Mouse (Mus musculus) embryonic fibroblast, embryonic 13.5 days (primary cell): ENCODE data around the gene Tfam. TPM values are rescaled to one million over a fixed set of nuclear protein-coding genes. Genes with fewer than 3 reads are reported as not detected.
A peak's percentile ranks its signal among the peaks of the same experiment; 100 is the strongest.

Experiments used
- H3K27ac ChIP-seq: 2 replicates; pipeline ENCODE4 v1.5.1; 2012; ENCODE audit warnings: low read length, control low read depth, inconsistent platforms; ENCODE audit not compliant: insufficient read depth
- H3K4me1 ChIP-seq: 2 replicates; pipeline ENCODE4 v1.6.1; 2011; ENCODE audit warnings: low read length; ENCODE audit not compliant: control insufficient read depth, insufficient read depth
- H3K4me3 ChIP-seq: 2 replicates; pipeline ENCODE4 v1.5.1; 2011; ENCODE audit warnings: mild to moderate bottlenecking, control low read depth, low read length; ENCODE audit not compliant: insufficient read depth
- CTCF ChIP-seq: IDR thresholded peaks from 2 replicates; pipeline ENCODE4 v1.5.1; 2011; ENCODE audit warnings: mild to moderate bottlenecking, control low read depth, low read length, moderate library complexity, borderline replicate concordance; ENCODE audit not compliant: insufficient read depth
- POLR2A ChIP-seq: IDR thresholded peaks from 2 replicates; pipeline ENCODE4 v1.6.1; 2011; ENCODE audit warnings: low read depth, mild to moderate bottlenecking, control low read depth, low read length, moderate library complexity
- polyA plus RNA-seq: library from polyadenylated mRNA; stranded (reverse); fragments of >200 nt; gene quantifications from 2 replicates; pipeline ENCODE4 v1.2.4, GENCODE M21; 2011; ENCODE audit warnings: low read depth; ENCODE audit not compliant: missing spikeins, insufficient read length

The Tfam gene
- polyA plus RNA-seq, 1 experiment: 43.6 TPM

DNA sequence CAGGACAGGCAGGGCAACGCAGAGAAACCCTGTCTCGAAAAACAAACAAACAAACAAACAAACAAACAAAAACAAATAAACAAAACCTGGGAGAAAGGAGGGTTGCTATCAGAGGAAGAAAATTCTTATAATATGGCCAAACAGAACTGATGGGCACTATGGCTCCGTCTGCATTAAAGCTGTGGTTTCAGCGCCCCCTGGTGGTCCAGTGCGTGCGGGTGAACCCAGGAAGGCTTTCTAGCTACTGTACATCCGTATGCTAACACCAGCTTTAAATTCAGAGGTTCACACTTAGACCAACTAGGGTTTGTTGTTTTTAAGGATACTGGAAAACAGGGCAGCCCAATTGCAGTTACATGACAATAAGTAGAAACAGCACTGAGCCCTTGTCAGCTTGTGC, 12.2 kb downstream of the Tfam start:
- no peak for TF ChIP-seq POLR2A
- peak; percentile 82 for TF ChIP-seq CTCF
- no peaks in the 10 kb centered on the region for H3K4me1 ChIP-seq
- H3K4me3 ChIP-seq: no peak overlapping the region
- no peak overlapping the region for H3K27ac ChIP-seq

DNA sequence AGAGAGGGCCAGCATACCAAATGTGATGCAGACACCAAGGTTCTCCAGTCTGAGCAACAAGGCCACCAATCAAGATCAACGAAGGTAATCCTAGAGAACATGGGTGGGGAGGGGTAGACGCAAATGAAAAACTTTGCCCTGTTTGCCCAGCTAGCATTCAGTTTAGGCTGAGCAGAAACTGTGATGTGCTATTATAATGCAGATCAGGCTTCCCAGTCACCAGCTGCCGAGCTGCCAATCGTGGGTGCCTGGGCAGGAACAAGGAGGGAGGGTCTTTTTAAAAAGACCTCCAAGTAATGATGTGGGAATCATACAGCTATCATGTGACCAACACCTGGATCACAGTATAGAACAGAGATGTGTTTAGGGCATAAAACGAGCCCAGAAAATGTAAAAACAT, 15.0 kb downstream of the Tfam start:
- no peak overlapping the region for H3K27ac ChIP-seq
- H3K4me3 ChIP-seq: no peak overlapping the region
- H3K4me1 ChIP-seq: no peaks in the 10 kb centered on the region
- TF ChIP-seq POLR2A: no peak
- no peak for TF ChIP-seq CTCF

DNA sequence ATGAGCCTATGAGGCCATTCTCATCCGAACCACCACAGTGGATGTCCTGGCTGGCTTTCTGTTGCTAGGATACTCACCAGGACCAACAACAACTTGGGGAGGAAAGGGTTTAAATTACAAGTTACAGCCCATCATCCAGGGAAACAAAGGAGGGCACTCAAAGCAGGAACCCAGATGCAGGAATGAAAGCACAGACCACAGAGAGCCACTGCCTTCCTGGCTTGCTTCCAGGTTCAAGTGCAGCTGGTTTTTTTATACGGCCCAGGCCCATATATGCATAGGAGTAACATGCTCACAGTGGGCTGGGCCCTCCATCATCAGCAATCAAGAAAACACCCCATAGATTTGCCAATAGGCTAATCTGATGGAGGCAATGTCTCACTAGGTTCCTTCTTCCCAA, 15.4 kb downstream of the Tfam start:
- Histone ChIP-seq H3K4me1 (no peaks in the 10 kb centered on the region), H3K4me3 (no peak overlapping the region), H3K27ac (no peak overlapping the region)
- TF ChIP-seq POLR2A (no peak), CTCF (no peak)

DNA sequence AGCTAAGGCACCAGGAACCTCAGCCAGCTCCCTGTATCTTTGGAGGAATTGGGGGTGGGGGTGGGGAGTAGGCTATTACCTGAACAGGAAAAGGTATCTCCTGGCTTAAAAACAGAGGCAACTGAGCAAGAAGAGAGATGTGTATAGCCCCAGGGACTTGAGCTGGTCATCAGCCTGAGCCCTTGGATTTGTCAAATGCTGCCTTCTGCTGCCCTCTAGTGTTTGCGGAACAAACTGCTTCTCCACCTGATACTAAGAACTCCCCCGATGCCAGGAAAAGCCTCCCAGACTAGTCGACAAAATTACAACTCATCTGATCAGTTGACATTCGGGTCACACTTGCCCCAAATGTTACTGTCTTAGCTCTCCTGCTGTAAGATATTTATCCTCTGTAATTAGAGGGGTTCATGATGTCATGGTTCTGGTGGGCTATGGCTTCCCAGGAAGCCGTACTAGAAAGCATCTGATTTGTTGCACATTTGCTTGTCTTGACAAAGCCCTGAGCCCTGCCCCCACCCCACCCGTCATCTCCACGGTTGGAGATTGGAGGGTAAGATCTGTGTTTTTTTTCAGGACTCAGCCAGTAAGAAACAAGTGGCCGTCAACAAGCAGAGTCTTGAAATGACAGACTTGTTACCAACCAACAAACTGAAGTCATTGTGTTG, 19.7 kb downstream of the Tfam start:
- no peaks in the 10 kb centered on the region for H3K4me1 ChIP-seq
- peak; percentile 66 for TF ChIP-seq CTCF
- no peak for TF ChIP-seq POLR2A
- H3K27ac ChIP-seq: no peak overlapping the region
- no peak overlapping the region for H3K4me3 ChIP-seq

GRCm38 (mm10) chr10:71215996-71216395, 22.1 kb downstream of the Tfam start:
- Histone ChIP-seq H3K27ac (no peak overlapping the region), H3K4me1 (no peaks in the 10 kb centered on the region), H3K4me3 (no peak overlapping the region)
- TF ChIP-seq CTCF (no peak), POLR2A (no peak)

DNA sequence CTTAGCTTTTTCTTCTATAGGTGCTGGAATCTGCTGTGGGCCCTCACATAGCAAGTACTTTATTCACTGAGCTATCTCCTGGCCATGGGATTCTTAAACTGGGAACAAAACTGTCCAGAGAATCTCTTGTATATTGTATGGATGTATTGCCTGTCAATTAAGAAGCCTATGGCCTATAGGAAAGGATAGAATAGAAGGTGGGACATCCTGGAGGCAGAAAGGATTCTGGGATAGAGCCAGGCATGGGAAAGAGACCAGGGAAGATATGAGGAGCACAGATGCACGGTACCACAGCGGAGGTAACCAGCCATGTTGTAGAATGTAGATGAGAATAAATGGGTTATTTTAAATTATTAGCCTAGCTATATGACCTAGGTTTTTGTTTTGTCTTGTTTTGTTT, 36.6 kb downstream of the Tfam start:
- no peaks in the 10 kb centered on the region for H3K4me1 ChIP-seq
- TF ChIP-seq CTCF: no peak
- TF ChIP-seq POLR2A: no peak
- no peak overlapping the region for H3K4me3 ChIP-seq

GRCm38 (mm10) chr10:71200964-71201363, 37.1 kb downstream of the Tfam start:
- no peaks in the 10 kb centered on the region for H3K4me1 ChIP-seq
- no peak overlapping the region for H3K4me3 ChIP-seq
- TF ChIP-seq CTCF (no peak), POLR2A (no peak)
- no peak overlapping the region for H3K27ac ChIP-seq

More for the DNA sequence above, 36.6 kb downstream of the Tfam start:
- no peak overlapping the region for H3K27ac ChIP-seq

DNA sequence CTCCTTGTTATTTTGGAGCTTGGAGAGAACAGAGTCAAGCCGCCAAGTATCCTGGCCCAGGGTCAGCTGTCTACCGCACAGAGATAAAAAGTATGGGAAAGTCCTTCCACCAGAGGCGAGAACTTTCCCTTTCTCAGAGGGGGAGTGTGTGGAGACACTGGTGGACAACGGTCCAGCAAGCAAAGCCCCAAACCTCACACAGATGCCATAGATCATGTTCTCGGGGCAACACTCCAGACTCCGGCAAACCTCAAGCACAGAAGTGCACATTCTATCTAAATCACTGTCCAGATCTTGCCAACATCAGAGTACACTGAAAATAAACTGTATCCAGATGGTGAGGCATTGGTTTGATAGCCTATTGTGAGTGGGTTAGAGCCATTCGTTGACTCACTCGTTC, 39.4 kb downstream of the Tfam start:
- TF ChIP-seq CTCF (no peak), POLR2A (no peak)
- Histone ChIP-seq H3K4me3 (no peak overlapping the region), H3K27ac (no peak overlapping the region), H3K4me1 (no peaks in the 10 kb centered on the region)

GRCm38 (mm10) chr10:71197036-71197785, 40.9 kb downstream of the Tfam start:
- Histone ChIP-seq H3K4me1 (no peaks in the 10 kb centered on the region), H3K27ac (no peak overlapping the region), H3K4me3 (no peak overlapping the region)
- TF ChIP-seq POLR2A: no peak

GRCm38 (mm10) chr10:71195501-71195900, 42.6 kb downstream of the Tfam start:
- no peaks in the 10 kb centered on the region for H3K4me1 ChIP-seq
- H3K27ac ChIP-seq: no peak overlapping the region
- no peak overlapping the region for H3K4me3 ChIP-seq
- no peak for TF ChIP-seq POLR2A
- no peak for TF ChIP-seq CTCF
